Mouse (Mus musculus) Patski (cell line): ENCODE data around the gene Cadm2. TPM values are rescaled to one million over a fixed set of nuclear protein-coding genes. Genes with fewer than 3 reads are reported as not detected.

Source experiments
- ATAC-seq: fragments of 100-300 bp; one replicate; pipeline ENCODE4 v1.8.0; 2021
- CTCF ChIA-PET: fragments of 350-600 bp; sonication (Branson Sonifier 250); formaldehyde crosslinking; loops from one replicate; lab custom pipeline; 2022; ENCODE audit warnings: inconsistent platforms; lab: Charles Lee
- POLR2A ChIA-PET: fragments of 350-600 bp; sonication (Branson Sonifier 250); formaldehyde crosslinking; loops from one replicate; lab custom pipeline; 2022; ENCODE audit warnings: antibody characterized with exemption, inconsistent platforms; lab: Charles Lee
- DNase-seq: peaks from one replicate; pipeline ENCODE4 v3.0.0-alpha.2; 2011; ENCODE audit warnings: low read depth, low spot score
- H3K27me3 ChIP-seq: fragments of 371-371 bp; one replicate; pipeline ENCODE4 v1.5.1; 2021
- CTCF ChIP-seq: fragments of 100-300 bp; IDR thresholded peaks from one replicate; pipeline ENCODE4 v1.5.1; 2021
- in situ Hi-C: fragments of 300-500 bp; cut with MboI; formaldehyde crosslinking; loops from 3 replicates; pipeline ENCODE4 v1.11.1; 2018; ENCODE audit warnings: low pct_unique_long_range_greater_than_20kb, mixed read lengths
- polyA plus RNA-seq: library from polyadenylated mRNA; unstranded; gene quantifications from one replicate; pipeline ENCODE4 v1.2.3, GENCODE M21; 2021

Gene Cadm2
- polyA plus RNA-seq, 1 experiment from 2014 or later = 0.51 TPM

GRCm38 (mm10) chr16:66969520-66970144 is 651.1 kb downstream of the Cadm2 start:
- no peak for TF ChIP-seq CTCF
- in situ Hi-C loops = no loop called here
- no peaks in the 10 kb centered on the region for H3K27me3 ChIP-seq
- ChIA-PET CTCF (no interaction called here), POLR2A (no interaction called here)
- ATAC-seq (no peak), DNase-seq (no peak)

DNA sequence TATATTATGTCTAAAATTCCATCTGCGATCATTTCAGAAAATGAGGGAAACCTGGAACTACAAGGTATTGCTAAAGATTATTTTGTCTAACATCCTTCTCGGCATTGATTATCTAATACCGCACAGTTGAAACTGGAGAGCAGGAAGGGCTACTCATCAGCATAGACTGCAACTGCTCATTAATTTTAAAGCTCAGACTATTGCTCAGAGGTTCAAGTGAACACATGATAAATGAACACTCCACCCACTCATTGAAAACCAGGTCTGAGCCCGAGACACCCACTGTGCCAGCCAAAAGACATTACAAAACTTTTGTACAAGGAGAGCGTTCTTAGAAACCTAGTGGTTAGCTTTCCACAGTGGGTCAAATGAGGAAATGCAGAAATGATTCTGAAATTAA is 652.4 kb downstream of the Cadm2 start:
- DNase-seq (no peak), ATAC-seq (no peak)
- no peak for TF ChIP-seq CTCF
- in situ Hi-C loops = no loop called here
- ChIA-PET POLR2A (no interaction called here), CTCF (no interaction called here)
- no peaks in the 10 kb centered on the region for H3K27me3 ChIP-seq

GRCm38 (mm10) chr16:66967686-66968085 is 653.0 kb downstream of the Cadm2 start:
- POLR2A ChIA-PET = no interaction called here
- ATAC-seq (no peak), DNase-seq (no peak)
- CTCF ChIA-PET = no interaction called here
- in situ Hi-C loops = no loop called here
- no peaks in the 10 kb centered on the region for H3K27me3 ChIP-seq
- TF ChIP-seq CTCF = no peak

- ATAC-seq (no peak), DNase-seq (no peak)
- TF ChIP-seq CTCF = no peak
- ChIA-PET POLR2A (no interaction called here), CTCF (interaction anchor here (1.0 kb wide), 1 partner anchor 19 kb away, joined by 3 read pairs; no protein-coding TSS in a partner anchor)
- no peaks in the 10 kb centered on the region for H3K27me3 ChIP-seq
- in situ Hi-C loops = no loop called here
These were observed 661.6 kb downstream of the Cadm2 start for GRCm38 (mm10) chr16:66959146-66959545.

DNA sequence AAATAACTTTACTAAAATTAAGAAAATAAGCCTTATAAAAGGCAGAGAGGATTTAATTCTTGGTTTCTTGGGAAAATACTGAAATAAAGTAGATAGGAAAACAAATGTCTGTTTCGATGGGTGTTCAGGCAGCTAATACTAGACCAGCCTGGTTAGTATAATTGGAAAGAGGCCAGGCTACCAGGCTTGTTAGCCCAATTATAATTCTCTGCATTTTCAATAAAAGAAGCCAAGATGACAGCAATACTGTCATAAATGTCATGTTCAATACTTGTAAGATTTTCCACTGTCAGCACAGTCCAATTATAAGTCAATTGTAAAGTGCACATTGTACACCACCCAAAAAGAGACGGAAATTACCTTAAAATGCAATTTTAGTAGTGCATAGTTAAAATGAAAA is 664.8 kb downstream of the Cadm2 start:
- H3K27me3 ChIP-seq = no peaks in the 10 kb centered on the region
- ChIA-PET CTCF (no interaction called here), POLR2A (no interaction called here)
- in situ Hi-C loops = no loop called here
- TF ChIP-seq CTCF = no peak
- no peak for ATAC-seq
- no peak for DNase-seq

DNA sequence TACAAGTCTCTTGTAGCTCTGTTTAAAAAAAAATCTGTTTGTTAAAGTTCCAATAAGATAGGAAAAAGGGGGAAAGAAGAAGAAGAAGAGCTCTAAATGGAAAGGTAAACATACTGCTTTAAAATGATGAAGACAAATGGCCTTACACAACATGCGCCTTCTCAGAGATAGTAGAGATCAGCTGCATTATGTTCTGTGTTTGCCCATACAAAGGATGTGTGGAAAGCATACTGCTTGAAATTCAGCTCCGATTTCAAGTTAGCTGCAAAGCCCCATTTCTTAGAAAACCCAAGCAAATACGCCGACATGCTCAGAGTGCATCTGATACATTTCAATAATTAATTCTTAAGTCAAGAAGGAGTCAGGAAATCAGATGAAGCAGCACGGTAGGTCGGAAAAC is 684.4 kb downstream of the Cadm2 start:
- CTCF ChIA-PET = interaction anchor here (1.0 kb wide), 1 partner anchor 8 kb away, joined by 3 read pairs; no protein-coding TSS in a partner anchor
- DNase-seq = no peak
- POLR2A ChIA-PET = interaction anchor here (0.6 kb wide), 1 partner anchor 380 kb away, joined by 3 read pairs; no protein-coding TSS in a partner anchor
- no peaks in the 10 kb centered on the region for H3K27me3 ChIP-seq
- ATAC-seq = no peak
- in situ Hi-C loops = no loop called here
- TF ChIP-seq CTCF = no peak

- ChIA-PET CTCF (interaction anchor here (0.7 to 1.1 kb wide), 2 partner anchors 37 to 51 kb away, joined by 3 read pairs; no protein-coding TSS in a partner anchor), POLR2A (no interaction called here)
- in situ Hi-C loops = no loop called here
- ATAC-seq (no peak), DNase-seq (no peak)
- TF ChIP-seq CTCF = no peak
- no peaks in the 10 kb centered on the region for H3K27me3 ChIP-seq
These were observed 695.2 kb downstream of the Cadm2 start for GRCm38 (mm10) chr16:66925517-66925916.

- POLR2A ChIA-PET = no interaction called here
- DNase-seq (peak; percentile 88), ATAC-seq (peak; percentile 93)
- H3K27me3 ChIP-seq = no peaks in the 10 kb centered on the region
- in situ Hi-C loops = no loop called here
- no peak for TF ChIP-seq CTCF
- CTCF ChIA-PET = no interaction called here
These were observed 698.0 kb downstream of the Cadm2 start for GRCm38 (mm10) chr16:66922753-66923152.

- TF ChIP-seq CTCF = no peak
- in situ Hi-C loops = no loop called here
- ATAC-seq (peak; percentile 65), DNase-seq (no peak)
- H3K27me3 ChIP-seq = no peaks in the 10 kb centered on the region
- POLR2A ChIA-PET = no interaction called here
- CTCF ChIA-PET = interaction anchor here (1.0 kb wide), 1 partner anchor 212 kb away, joined by 3 read pairs; no protein-coding TSS in a partner anchor
These were observed 699.2 kb downstream of the Cadm2 start for GRCm38 (mm10) chr16:66921414-66921915.

DNA sequence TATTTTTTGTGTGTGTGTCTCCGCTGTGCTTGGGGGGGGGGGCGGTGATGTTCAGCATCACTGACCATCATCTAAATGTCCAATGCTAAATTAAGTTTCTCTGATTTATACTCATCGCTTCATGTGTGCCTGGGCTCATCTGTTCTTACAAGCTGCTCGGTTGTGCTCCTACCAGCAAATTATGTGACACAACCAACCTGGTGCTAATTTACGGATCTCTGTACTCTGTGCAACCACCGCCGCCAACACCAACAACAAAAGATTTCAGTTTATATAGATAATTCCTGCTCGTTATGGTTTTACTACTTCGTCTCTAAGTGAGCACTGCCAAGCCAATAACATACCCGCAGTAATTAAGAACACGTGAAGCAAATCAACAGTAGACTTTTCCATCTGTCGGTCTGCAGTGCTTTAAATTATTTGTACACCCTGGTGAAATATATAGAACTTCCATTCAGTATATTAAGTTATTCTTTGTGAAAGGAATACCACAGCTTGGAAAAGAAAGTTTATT is 700.8 kb downstream of the Cadm2 start:
- no peak for ATAC-seq
- CTCF ChIA-PET = no interaction called here
- DNase-seq = no peak
- POLR2A ChIA-PET = interaction anchor here (0.6 kb wide), 1 partner anchor 316 kb away, joined by 8 read pairs; no protein-coding TSS in a partner anchor
- no peaks in the 10 kb centered on the region for H3K27me3 ChIP-seq
- TF ChIP-seq CTCF = no peak
- in situ Hi-C loops = no loop called here

DNA sequence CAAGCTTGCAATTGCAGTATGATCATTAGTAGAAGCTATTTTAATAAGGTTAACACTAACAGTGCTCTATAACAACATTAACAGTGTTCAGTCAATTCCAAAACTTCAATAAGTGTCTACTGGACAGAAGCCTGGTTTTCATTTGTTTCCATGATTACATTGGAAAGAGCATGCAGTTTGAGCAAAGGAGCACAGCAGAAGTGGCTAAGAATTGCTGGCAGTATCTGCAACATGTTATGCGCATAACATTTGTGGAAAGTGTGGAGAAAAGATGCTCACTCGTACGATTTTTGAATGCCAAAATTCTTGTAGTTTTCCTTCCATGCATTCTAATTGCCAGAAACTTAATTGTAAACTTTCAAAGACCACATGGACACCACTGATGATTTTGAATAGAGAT is 718.9 kb downstream of the Cadm2 start:
- ATAC-seq (no peak), DNase-seq (no peak)
- in situ Hi-C loops = no loop called here
- H3K27me3 ChIP-seq = no peaks in the 10 kb centered on the region
- ChIA-PET CTCF (no interaction called here), POLR2A (interaction anchor here (1.0 kb wide), 1 partner anchor 10 kb away, joined by 3 read pairs; no protein-coding TSS in a partner anchor)
- no peak for TF ChIP-seq CTCF
